Mouse (Mus musculus) C2C12 (cell line): ENCODE measurements around the gene Myh9.

Experiments
- CTCF ChIP-seq: IDR thresholded peaks from one replicate; pipeline ENCODE4 v1.5.1; 2011; ENCODE audit not compliant: control insufficient read depth, insufficient read depth, insufficient read length
- MYOG ChIP-seq: IDR thresholded peaks from one replicate; pipeline ENCODE4 v1.6.1; 2011; ENCODE audit not compliant: control insufficient read depth, insufficient read length; ENCODE audit errors: extremely low read depth
- USF1 ChIP-seq: IDR thresholded peaks from one replicate; pipeline ENCODE4 v1.6.1; 2011; ENCODE audit warnings: low read depth, mild to moderate bottlenecking, control low read depth, moderate library complexity

GRCm38 (mm10) chr15:77816601-77816950, 25.4 kb downstream of the Myh9 start:
- TF ChIP-seq MYOG = no peak
- TF ChIP-seq CTCF = no peak
- TF ChIP-seq USF1 = no peak
